Mouse (Mus musculus) lung, postnatal 36 days (tissue): ENCODE data around the gene Olfr202.
"Not testable (repeated sequence)": the region's sequence is repeated elsewhere in the genome, so short reads cannot be mapped to it uniquely, and the experiment has no call there.

Experiments used
- DNase-seq: peaks from one replicate; pipeline ENCODE4 v3.0.0; 2022; ENCODE audit warnings: mixed read lengths

The Olfr202 gene

DNA sequence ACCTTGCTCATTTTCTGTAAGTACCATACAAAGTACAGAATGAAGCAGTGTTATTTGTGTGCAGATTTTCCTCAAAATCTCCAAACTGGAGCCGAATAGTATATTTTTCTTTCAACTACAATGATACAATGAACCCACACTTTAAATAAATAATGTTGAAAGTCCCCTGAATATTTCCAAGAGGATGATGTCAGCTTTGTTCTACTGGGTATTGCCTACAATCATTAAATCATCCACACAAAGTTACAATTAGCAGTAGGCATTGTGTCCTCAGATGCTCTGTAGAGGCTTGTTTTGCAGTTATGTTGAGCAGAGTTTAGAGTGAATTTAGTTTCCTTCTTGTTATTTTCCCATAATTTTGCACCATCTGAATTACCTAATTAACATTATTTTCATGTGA is at the start of gene Olfr202:
TSS of gene Olfr202 (minus strand) at position 101 of the 400 bp plus-strand sequence.
- no peak for DNase-seq

- no peak for DNase-seq
These were observed 44.4 kb upstream of the Olfr202 start, which contains the start of gene Olfr205 for GRCm38 (mm10) chr16:59331038-59331437. Gene Olfr205 (minus strand): TSS chr16:59331138.

GRCm38 (mm10) chr16:59323262-59323661 is 36.7 kb upstream of the Olfr202 start:
- not testable (repeated sequence) for DNase-seq

DNA sequence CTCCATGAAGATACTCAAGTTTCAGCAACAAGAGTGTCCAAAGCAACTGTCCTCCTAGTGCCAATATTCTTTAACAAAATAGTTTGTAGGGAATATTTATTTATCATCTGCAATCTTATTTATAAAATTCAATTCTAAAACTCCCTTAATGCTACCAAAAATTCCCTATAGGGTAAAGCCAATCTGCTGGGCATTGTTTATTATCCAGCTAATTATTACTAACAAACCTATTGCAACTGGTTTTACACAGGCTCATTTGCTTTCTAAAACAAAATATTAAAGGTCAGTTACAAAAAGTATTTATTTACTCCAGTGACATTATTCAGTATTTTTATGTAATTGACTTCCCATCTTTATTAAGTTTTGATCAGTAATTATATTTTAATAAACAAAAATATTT is 31.6 kb upstream of the Olfr202 start, which contains the start of gene Olfr204:
TSS of gene Olfr204 (minus strand) at position 101 of the 400 bp plus-strand sequence.
- no peak for DNase-seq

DNA sequence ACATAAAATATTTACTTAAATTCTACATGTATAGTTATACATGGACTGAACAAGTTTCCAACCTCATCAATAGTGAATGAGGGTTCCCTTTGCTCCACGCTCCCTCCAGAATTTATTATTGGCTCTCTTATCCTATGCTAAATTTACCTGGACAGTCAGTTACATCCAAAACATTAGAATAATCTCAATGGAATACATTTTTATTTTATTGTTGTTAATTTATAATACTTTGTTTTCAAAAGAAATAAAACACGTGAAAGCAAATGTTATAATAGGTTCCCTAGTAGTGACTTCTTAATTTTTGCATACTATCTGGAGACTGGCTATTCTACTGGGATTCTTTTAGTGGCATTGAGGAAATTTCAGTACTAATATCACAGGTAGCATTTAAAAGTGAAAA is 12.0 kb upstream of the Olfr202 start, which contains the start of gene Olfr203:
TSS of gene Olfr203 (plus strand) at position 301 of the 400 bp plus-strand sequence.
- DNase-seq = no peak

- DNase-seq = not testable (repeated sequence)
These were observed 983 bp upstream of the Olfr202 start for GRCm38 (mm10) chr16:59287576-59287975.

GRCm38 (mm10) chr16:59283476-59283875 is 3.1 kb downstream of the Olfr202 start:
- no peak for DNase-seq

DNA sequence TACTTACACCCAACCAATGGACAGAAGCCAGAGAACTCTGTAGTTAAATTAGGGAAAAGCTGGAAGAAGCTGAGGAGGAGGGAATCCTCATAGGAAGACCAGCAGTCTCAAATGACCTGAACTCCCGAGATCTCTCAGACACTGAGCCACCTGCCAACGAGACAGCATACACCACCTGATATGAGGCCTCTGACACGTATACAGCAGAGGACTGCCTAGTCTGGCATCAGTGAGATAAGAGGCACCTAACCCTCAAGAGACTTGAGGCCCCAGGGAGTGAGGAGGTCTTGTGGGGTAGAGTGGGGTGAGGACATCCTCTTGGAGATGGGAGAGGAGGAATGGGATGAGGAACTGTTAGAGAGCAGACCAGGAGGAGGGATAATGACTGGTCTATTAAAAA is 6.1 kb downstream of the Olfr202 start:
- no peak for DNase-seq

DNA sequence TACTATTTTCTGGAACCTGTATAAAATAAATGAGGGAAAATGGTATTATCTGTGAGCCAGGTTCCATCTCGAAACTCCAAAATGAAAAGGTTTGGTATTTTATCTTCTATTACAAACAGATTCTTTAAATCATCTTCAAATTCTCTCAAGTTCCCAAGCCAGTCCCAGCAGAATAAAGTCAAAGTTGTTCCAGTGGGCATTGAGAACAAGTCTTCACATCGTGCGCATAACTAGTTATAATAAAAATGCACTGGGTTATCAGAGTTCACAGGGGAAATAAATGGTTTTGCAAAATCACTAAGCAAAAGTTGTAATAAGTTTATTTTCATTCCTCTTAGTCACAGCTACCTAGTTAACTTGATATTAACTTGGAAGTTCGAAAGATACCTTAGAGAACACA is 14.1 kb downstream of the Olfr202 start, which contains the start of gene Olfr201:
TSS of gene Olfr201 (minus strand) at position 101 of the 400 bp plus-strand sequence.
- DNase-seq = not testable (repeated sequence)

- not testable (repeated sequence) for DNase-seq
These were observed 17.5 kb downstream of the Olfr202 start for GRCm38 (mm10) chr16:59269097-59269496.

DNA sequence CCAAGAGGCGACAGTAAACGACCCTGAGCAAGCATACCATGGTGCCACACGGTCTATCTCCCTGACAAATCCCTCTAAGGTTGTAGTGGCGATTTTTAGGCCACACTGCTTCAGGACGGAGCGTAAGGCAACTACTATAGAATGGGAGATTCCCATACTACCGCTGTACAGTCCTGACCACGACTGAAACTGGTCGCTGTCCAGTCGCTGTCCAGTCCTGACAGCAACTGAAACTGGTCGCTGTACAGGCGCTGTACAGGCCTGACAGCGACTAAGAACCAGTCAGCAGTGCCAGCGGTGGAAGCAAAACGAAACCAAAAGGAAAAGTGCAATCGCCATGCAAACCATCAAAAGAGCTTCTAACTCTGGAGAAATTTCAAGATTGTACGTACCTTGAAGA is 36.9 kb downstream of the Olfr202 start:
- DNase-seq = no peak
